Mouse (Mus musculus): ENCODE measurements around the gene Hspa4l.

Gene Hspa4l

GRCm38 (mm10) chr3:40744024-40744835, at the start of gene Hspa4l:
Gene Hspa4l, plus strand, starts transcription at chr3:40744495.
- no peak for DNase-seq (ENCODE audit: low spot score)

- DNase-seq (ENCODE audit: low spot score): no peak
Measured at GRCm38 (mm10) chr3:40695162-40695561, 49.1 kb upstream of the Hspa4l start.

- no peak for DNase-seq (ENCODE audit: low spot score)
Measured at GRCm38 (mm10) chr3:40698834-40699233, 45.5 kb upstream of the Hspa4l start.

DNA sequence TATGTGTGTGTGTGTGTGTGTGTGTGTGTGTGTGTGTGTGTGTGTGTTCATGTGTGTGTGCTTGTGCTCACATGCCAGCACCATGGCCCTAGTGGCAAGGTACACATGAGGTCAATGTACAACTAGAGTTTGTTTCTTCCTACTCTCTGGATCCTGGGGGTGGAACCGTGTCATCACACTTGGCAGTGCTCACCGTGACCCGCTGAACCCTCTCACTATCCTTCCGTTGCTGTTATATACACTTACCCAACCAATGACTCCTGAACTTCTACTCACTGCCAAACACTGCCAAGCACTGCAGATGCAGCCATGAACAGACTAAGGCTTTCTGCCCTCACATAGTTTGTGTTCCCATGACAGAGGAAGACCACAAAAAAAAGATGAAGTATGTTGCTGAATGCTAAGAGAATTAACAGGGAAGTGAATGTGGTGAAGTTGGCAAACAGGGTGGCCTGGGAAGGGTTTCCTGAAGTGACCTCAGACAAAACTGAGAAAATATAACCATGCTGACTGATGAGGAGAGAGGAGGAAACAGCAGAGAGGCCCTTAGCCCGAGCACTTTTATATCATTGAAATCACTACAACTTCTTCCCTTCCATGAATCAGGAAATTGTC, 39.4 kb upstream of the Hspa4l start:
- no peak for DNase-seq (ENCODE audit: low spot score)

DNA sequence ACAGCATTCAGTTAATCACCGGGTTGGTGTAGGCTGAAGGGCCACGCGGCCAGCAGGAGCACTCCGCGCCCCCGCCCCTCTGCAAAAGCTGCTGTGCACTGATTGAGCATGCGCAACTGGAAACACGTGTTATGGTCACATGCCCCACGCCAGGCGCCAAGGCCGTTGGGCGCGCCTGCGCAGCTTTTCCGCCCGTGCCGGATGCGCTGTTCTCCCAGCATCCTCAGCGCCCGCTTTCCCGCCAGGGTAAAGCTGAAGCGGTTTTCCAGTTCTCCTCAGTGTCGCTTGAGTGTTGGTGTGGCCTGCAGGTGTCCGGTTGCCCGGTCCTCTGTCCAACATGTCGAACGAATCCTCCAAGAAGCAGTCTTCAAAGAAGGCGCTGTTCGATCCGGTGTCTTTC, 35.6 kb upstream of the Hspa4l start, which contains the start of gene Slc25a31:
TSS of gene Slc25a31 (plus strand) at position 201 of the 400 bp plus-strand sequence.
- DNase-seq (ENCODE audit: low spot score): no peak

GRCm38 (mm10) chr3:40716056-40716455, 28.2 kb upstream of the Hspa4l start:
- DNase-seq (ENCODE audit: low spot score): no peak

- no peak for DNase-seq (ENCODE audit: low spot score)
Measured at GRCm38 (mm10) chr3:40719022-40719421, 25.3 kb upstream of the Hspa4l start.

GRCm38 (mm10) chr3:40738381-40738912, 5.8 kb upstream of the Hspa4l start:
- DNase-seq (ENCODE audit: low spot score): no peak

DNA sequence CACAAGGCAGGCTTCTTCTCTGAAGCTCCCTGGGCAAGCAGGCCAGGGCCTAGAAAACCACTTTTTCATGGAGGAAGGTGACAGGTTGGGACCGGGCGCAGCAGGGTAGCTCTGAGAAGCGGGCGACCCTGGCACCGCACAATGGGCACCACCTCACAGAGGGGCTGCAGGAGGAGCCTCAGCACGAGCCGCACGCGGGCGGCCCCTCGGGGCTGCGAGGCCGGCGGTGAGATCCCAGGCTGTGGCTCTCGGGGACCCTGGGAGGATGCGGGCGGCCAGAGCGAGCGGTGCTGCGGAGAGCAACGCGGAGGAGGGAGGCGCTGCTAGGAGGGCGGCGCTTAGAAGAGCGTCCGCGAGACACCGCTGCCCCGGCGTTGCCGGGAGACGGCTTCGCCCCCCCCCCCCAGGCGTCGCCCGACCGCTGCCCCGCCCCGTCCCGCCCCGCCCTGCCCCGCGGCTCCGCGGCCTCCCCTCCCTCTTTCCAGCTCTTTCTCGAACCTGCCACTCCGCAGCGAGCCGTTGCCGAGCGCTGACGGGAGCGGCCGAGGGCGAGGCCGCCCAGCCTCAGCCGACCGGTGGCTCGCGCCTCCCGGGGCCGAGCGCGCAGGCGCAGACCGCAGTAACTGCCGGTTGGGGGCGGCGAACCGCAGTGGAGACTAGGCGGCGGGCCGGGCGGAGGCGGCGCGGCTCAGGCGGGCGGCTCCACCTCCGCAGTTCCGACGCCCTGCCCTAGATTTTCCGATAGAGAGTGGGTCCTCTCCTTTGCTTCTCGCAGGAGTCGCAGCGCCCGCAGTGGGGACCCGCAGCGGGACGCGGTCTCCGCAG, 753 bp downstream of the Hspa4l start:
- peak; percentile 92 for DNase-seq (ENCODE audit: low spot score)

DNA sequence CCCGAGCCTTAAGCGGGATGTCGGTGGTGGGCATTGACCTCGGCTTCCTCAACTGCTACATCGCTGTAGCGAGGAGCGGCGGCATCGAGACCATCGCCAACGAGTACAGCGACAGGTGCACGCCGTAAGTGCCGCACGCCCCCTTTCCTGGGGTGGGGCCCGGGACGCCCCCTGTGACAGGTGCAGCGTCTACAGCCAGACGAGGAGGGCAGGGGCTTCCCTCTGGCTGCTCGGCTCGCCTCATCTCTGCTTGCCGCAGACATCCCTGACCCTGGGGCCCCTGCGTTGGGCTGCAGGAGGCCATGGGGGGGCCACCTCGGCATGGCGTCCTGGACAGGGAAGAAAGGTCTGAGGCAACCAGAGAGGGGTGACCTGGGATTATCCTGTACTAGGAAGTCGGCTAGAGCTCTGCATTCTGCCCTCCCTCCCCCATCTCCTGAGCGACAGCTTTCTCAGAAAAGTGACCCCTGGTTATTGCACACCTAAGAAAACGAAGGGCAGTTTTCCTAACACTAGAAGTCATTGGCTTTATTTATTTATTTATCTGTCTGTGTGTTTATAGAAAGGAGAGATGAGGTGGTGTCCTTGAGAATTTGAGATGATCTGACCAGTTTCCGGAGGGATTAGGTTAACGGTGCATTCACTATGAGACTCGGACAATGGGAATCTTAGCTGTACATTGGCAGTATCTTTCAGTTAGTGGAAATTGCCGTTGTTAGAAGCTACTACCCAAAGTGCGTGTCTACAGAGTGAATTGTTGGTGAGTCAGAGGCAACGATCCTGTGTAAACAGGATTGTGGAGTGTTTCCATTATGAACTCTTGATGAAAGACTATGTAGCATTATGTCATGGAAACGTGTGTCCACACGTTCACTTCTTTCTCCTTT, 1.6 kb downstream of the Hspa4l start:
- DNase-seq (ENCODE audit: low spot score): no peak

DNA sequence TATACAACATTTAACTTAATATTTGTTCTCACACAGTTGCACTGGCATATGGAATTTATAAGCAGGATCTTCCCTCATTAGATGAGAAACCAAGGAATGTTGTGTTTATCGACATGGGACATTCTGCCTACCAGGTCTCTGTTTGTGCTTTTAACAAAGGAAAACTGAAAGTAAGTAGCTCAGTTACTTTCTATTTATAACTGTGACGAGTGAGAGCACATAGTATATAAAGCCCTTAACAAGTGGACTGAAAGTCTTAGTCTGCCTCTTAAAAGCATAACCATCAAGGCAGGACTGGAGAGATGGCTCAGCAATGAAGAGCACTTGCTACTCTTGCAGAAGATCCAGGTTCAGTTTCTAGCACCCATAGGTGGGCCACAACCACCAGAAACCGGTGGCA, 16.5 kb downstream of the Hspa4l start:
- no peak for DNase-seq (ENCODE audit: low spot score)

GRCm38 (mm10) chr3:40761312-40761711, 17.0 kb downstream of the Hspa4l start:
- no peak for DNase-seq (ENCODE audit: low spot score)

DNA sequence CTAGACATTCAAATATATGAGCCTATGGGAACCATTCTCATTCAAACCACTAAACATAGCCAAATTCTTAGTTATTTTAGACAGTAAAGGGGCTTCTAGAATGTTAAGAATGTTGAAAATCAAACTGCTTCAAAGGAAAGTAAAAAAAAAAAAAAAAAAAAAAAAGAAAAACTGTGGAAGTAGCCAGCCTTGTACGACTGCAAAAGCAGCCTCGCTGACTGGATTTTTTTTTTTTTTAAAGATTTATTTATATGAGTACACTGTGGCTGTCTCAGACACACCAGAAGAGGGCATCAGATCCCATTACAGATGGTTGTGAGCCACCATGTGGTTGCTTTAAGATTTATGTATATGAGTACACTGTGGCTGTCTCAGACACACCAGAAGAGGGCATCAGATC, 49.5 kb downstream of the Hspa4l start:
- no peak for DNase-seq (ENCODE audit: low spot score)

DNA sequence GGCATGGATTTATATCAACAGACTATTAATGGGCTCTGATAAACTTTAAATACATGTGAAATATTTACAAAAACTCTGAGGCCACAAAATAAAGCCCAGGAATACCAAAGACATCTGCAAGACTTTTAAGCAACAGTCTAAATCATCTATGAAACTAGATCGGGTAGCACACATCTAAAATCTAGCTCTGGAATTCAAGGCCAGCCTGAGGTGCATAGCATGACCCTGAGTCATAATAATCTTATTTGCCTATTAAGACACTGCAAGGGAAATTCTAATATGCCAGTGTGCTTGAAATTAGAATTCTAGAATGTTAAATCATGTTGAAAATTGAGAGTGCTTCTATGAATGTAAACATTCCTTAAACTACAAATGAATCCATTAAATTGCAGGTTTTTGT, 53.8 kb downstream of the Hspa4l start:
- no peak for DNase-seq (ENCODE audit: low spot score)

DNA sequence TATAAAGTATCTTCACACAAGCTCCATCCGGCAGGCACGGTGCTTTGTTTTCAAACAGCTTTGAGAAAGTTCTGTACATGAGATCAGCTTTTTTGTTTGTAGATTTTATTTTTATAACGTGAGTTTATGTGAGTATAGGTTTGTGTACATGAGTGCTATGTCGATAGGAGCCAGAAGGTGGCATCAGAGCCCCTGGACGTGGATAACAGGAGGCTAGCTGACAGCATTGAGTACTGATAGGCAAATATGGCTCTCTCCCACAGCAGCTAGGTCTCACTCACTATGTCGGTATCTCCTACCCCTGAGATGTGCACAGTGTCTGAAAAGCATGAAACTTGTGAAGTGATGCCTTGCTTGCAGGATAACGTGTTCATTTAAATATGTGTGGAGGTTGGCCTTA, 54.2 kb downstream of the Hspa4l start:
- DNase-seq (ENCODE audit: low spot score): no peak

DNA sequence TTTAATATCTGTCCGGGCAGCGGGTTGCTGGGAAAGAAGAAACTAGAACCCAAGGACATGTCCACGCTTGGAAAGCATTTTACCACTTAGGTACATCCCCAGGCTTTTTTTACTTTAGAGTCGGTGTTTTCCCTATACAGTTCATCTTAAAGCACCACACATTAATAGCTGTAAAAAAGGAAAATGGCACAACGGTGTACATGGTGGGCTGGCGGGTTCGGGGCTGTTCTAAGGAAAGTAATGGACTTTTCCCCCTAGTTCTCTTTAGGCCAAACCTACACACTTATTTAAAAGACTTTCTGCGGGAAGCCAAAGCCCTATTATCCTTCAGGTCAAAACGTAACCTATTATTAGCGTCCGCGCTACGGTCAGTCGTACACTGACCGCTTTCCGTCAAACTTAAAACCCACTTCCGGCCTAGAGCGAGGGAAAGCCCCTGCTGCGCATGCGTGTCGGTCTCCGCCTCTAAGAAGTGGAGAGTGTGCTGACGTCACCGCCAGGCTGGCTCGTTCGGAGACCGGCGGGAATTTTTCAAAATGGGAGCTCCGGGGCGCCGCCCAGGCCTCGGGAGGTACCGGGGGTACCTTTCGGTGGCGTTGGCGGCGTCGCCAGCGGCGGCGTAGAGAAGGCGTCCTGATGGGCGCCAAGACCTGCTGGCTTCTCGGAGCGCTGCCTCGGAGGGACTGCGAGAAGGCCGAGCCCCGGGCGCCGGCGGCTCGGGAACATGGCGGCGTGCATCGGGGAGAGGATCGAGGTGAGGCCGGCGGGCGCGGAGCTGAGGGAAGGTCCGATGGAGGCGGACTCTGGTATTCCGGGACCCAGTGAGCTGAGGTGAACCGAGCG, 55.5 kb downstream of the Hspa4l start, which contains the start of gene Plk4:
TSS of gene Plk4 (plus strand) at position 490 of the 843 bp plus-strand sequence.
- peak; percentile 93 for DNase-seq (ENCODE audit: low spot score)

- peak; percentile 19 for DNase-seq (ENCODE audit: low spot score)
Measured at GRCm38 (mm10) chr3:40800373-40800823, 56.1 kb downstream of the Hspa4l start.

DNA sequence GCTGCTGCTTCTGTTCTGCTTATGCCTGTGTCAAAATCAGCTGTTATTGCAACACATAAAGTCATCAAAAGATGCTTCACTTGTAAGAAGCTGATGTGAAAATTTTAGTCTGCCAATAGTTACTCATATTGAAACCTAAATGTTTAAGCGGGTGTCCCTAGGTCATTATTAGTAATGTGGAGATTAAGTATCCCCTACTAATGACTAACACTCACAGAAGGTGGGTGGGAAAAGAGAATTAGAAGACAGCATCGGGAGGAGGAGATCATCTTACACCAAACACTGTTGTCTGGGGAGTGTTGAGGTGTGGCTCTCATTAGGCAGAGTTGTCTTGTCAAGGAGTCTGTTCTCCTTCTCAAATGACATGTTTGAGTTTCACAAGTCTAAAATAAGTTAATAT, 62.6 kb downstream of the Hspa4l start:
- DNase-seq (ENCODE audit: low spot score): no peak

GRCm38 (mm10) chr3:40808686-40809085, 64.4 kb downstream of the Hspa4l start:
- DNase-seq (ENCODE audit: low spot score): no peak

- DNase-seq (ENCODE audit: low spot score): no peak
Measured at GRCm38 (mm10) chr3:40809894-40810293, 65.6 kb downstream of the Hspa4l start.

Data from ovary, adult 18-20 months (tissue).